Mouse (Mus musculus): ENCODE measurements around the gene Mlec. TPM values are rescaled to one million over a fixed set of nuclear protein-coding genes. Genes with fewer than 3 reads are reported as not detected.

Gene Mlec
- polyA plus RNA-seq (2014; fragmentation: Nextera tagmentation; extraction: Ambion mirVana), result 51.5 and 58.8 TPM in 2 replicates

DNA sequence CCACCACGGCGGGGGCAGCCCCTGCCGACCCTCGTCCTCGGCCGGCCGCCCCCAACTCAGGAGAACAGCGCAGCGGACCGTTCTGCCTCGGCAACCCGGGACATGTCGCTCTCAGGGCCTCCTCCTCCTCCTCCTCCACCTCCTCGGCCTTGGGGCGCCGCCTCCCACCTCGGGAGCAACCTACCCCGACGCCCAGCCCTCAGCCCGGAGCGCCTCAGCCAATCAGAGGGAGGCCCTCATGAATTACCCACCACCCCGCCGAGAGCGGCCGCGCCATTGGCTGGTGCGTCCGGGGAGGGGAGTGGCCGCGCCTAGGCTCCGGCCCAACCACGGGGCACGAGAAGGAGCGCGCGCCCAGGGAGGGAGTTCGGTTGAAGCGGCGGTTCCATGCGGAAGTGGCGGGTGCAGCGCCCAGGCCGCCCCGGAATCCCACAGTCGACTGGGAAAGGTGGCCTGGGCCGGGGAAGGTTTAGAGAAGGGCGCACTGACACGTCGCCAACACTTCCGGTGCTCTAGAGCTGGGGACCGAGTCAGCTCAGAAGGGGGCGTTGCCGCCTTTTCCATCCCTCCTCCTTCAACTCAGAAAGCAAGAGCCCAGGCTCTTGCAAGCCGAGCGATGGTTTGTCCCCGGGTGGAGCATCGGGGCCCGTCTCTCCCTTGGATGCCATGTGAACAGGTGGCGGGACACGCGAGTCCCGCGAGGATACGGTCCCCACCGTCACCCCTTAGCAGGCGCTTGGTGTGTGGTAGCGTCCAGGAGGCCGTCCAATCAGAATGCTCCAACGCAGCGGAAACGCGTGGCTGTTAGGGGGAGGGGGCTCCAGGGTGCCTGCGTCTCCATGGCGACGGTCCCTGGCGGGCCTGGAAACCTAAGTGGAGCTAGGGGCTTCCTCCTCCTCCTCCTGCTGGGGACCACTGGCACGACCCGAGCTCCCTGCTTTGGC lies at the start of gene Mlec:
Gene Mlec (minus strand): TSS at position 140 of the 944 bp plus-strand sequence.
- H3K4me2 ChIP-seq (ENCODE audit: low read depth, severe bottlenecking), result peak within 1 kb of the TSS; percentile 81
- ATAC-seq (ENCODE audit: insufficient number of reproducible peaks, low FRiP score, low TSS enrichment, low read depth) (peak; percentile 96), DNase-seq (ENCODE audit: low spot score) (peak; percentile 99)
- peak within 1 kb of the TSS; percentile 90 for H3K27ac ChIP-seq (replicated peaks; ENCODE audit: low read depth, low read length)
- H3K4me1 ChIP-seq (ENCODE audit: control insufficient read depth, insufficient read depth, low read length), result peaks cover 22% of the 10 kb centered on the region
- H3K36me3 ChIP-seq (ENCODE audit: control insufficient read depth, insufficient read depth, low read length), result no peaks in the 10 kb centered on the region
- H3K4me3 ChIP-seq (ENCODE audit: low read depth, low read length), result peak within 1 kb of the TSS; percentile 100
- under 1% methylated on average over 72 of the region's 78 CpGs for WGBS
- H3K9ac ChIP-seq (ENCODE audit: low read length), result peak within 1 kb of the TSS; percentile 96
- no peaks in the 10 kb centered on the region for H3K9me3 ChIP-seq (ENCODE audit: control insufficient read depth, low read length)
- no peaks in the 10 kb centered on the region for H3K27me3 ChIP-seq (ENCODE audit: control insufficient read depth, insufficient read depth, low read length)

DNA sequence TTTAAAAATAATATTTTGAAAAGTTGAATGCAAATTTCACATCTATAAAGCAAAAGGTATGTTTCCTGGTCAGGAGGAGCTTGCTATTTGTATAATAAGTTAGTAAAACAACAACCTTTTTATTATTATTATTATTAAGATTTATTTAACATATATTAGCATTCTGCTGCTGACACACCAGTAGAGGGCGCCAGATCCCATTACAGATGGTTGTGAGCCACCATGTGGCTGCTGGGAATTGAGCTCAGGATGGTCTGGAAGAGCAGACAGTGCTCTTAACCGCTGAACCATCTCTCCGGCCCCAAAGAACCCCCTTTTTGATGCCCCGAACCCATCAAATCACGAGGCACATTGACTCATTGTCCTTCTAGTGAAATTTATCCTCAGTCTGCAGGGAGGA lies 49.3 kb upstream of the Mlec start:
- no peak overlapping the region for H3K27ac ChIP-seq (replicated peaks; ENCODE audit: low read depth, low read length)
- no peak overlapping the region for H3K4me2 ChIP-seq (ENCODE audit: low read depth, severe bottlenecking)
- peaks cover 5% of the 10 kb centered on the region; the same call in 1 of the 2 replicates for H3K4me1 ChIP-seq (ENCODE audit: control insufficient read depth, insufficient read depth, low read length)
- no peaks in the 10 kb centered on the region for H3K27me3 ChIP-seq (ENCODE audit: control insufficient read depth, insufficient read depth, low read length)
- ATAC-seq (ENCODE audit: insufficient number of reproducible peaks, low FRiP score, low TSS enrichment, low read depth) (no peak), DNase-seq (ENCODE audit: low spot score) (no peak)
- no peak overlapping the region for H3K4me3 ChIP-seq (ENCODE audit: low read depth, low read length)
- 61% methylated on average over 5 of the region's 5 CpGs for WGBS
- H3K9me3 ChIP-seq (ENCODE audit: control insufficient read depth, low read length), result no peaks in the 10 kb centered on the region
- no peaks in the 10 kb centered on the region for H3K36me3 ChIP-seq (ENCODE audit: control insufficient read depth, insufficient read depth, low read length)
- no peak overlapping the region for H3K9ac ChIP-seq (ENCODE audit: low read length)

DNA sequence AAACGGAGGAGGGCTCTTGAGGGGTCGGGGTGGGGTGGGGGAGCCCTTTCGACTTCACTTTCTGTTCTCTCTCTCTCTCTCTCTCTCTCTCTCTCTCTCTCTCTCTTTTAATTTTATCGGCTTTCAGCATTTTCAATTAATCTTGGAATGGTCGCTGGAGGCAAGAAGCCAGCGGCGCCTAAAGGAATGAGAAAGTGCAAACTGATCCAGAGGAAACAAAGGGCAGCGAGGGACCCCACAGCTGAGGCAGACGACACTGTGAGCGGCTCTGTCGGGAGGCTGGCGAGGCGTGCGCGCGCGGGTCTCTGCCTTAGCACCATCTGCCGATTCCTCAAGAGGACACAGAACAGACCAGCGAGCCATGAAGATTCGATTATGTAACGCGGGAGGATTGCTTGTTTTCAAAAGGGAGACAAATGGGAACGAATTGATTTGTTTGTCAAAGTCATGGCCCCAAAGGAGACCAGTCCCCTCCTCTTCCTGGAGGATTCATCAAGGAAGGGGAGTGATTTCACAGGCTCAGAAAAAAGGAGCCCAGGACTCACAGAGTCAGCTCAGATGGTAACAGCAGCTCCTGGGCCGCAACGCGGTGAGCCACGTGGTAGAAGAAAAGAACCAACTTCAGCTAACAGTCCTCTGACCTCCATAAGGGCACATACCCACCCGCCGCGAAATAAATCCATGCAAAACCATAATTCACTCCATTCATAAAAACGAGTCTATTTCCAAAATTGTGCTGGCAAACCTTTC lies 46.8 kb upstream of the Mlec start:
- Histone ChIP-seq H3K27ac (replicated peaks; ENCODE audit: low read depth, low read length) (no peak overlapping the region), H3K36me3 (ENCODE audit: control insufficient read depth, insufficient read depth, low read length) (no peaks in the 10 kb centered on the region), H3K4me3 (ENCODE audit: low read depth, low read length) (peak overlapping the region; percentile 17), H3K4me1 (ENCODE audit: control insufficient read depth, insufficient read depth, low read length) (peaks cover 5% of the 10 kb centered on the region; the same call in 1 of the 2 replicates), H3K4me2 (ENCODE audit: low read depth, severe bottlenecking) (peak overlapping the region; percentile 48), H3K9ac (ENCODE audit: low read length) (peak overlapping the region; percentile 53), H3K27me3 (ENCODE audit: control insufficient read depth, insufficient read depth, low read length) (no peaks in the 10 kb centered on the region), H3K9me3 (ENCODE audit: control insufficient read depth, low read length) (no peaks in the 10 kb centered on the region)
- DNase-seq (ENCODE audit: low spot score) (peak; percentile 73), ATAC-seq (ENCODE audit: insufficient number of reproducible peaks, low FRiP score, low TSS enrichment, low read depth) (no peak)
- WGBS, result 5% methylated on average over 31 of the region's 31 CpGs

DNA sequence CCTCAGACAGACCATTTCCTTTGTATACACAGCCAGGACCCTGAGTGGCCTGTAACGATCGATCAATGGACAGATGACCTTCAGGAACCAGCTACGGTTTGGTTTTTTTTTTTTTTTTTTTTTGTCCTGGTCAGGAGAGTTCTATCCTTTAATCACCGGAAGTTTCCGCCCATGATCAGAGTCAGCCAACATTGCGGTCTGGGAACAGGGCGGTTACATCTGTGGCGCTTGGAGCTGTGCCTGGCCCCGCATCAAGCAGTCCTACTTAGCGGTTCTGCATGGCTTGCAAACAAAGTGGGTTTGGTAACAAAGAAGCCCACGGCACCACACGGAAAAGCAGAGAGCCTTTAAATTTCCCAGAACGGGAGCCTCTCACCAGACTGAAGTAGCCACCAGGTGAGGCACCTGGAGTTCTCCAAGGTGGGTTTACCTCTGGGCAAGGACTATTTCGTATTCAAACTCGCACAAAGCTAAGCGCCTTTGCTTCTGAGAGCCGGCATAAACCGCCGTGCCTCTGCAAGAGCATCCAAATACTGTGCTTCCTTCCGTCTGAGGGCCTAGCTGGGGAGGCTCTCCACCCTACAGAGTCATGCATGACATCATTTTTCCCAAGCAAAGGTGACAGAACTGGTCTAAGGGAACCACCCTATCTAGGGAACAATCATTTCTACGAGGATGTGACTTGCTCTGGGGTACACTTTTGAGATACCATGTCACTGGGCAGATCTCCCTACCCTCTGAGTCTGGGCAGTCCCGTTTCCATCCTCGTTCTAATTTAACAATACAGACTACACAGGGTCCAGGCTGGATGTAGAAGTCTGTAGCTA lies 46.0 kb upstream of the Mlec start:
- WGBS, result 21% methylated on average over 23 of the region's 23 CpGs
- H3K9ac ChIP-seq (ENCODE audit: low read length), result peak overlapping the region; percentile 53
- no peaks in the 10 kb centered on the region for H3K36me3 ChIP-seq (ENCODE audit: control insufficient read depth, insufficient read depth, low read length)
- no peak overlapping the region for H3K27ac ChIP-seq (replicated peaks; ENCODE audit: low read depth, low read length)
- peak overlapping the region; percentile 17; the same call in 1 of the 2 replicates for H3K4me3 ChIP-seq (ENCODE audit: low read depth, low read length)
- DNase-seq (ENCODE audit: low spot score) (peak; percentile 48), ATAC-seq (ENCODE audit: insufficient number of reproducible peaks, low FRiP score, low TSS enrichment, low read depth) (peak; percentile 31; the same call in 1 of the 2 replicates)
- H3K4me2 ChIP-seq (ENCODE audit: low read depth, severe bottlenecking), result peak overlapping the region; percentile 48
- no peaks in the 10 kb centered on the region for H3K27me3 ChIP-seq (ENCODE audit: control insufficient read depth, insufficient read depth, low read length)
- peaks cover 5% of the 10 kb centered on the region; the same call in 1 of the 2 replicates for H3K4me1 ChIP-seq (ENCODE audit: control insufficient read depth, insufficient read depth, low read length)
- H3K9me3 ChIP-seq (ENCODE audit: control insufficient read depth, low read length), result no peaks in the 10 kb centered on the region; the same call in 1 of the 2 replicates

DNA sequence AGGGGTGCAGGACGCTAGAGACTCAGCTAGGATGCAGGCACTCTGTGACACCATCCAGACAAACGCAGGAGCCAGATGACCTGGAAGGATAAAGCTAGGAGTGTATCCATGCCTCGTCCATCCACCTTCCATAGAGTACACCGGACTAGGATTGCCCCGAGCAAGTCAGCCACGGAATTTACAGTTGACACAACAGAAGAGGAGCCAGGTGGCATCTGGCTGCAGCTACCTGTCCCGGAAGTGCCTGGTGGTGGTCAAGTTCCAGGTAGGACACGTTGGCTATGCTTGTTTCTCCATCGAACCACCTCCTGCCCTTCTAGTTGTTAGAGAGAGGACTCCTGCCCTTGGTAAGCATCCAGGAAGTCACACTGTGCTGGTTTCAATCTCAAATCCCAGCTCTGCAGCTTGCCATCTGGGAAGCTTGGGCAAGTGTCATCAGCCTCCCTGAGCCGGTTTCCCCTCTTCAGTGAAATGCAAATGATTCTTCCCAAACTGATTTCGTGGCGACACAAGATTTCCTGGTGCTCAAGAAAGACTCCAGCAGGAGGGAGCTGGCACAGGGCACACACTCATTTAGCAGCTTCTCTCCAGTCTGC lies 36.7 kb upstream of the Mlec start:
- no peaks in the 10 kb centered on the region for H3K36me3 ChIP-seq (ENCODE audit: control insufficient read depth, insufficient read depth, low read length)
- H3K27me3 ChIP-seq (ENCODE audit: control insufficient read depth, insufficient read depth, low read length), result peaks cover 22% of the 10 kb centered on the region
- peak overlapping the region; percentile 100 for H3K4me2 ChIP-seq (ENCODE audit: low read depth, severe bottlenecking)
- H3K27ac ChIP-seq (replicated peaks; ENCODE audit: low read depth, low read length), result no peak overlapping the region
- H3K4me3 ChIP-seq (ENCODE audit: low read depth, low read length), result peak overlapping the region; percentile 54
- no peak for DNase-seq (ENCODE audit: low spot score)
- H3K9me3 ChIP-seq (ENCODE audit: control insufficient read depth, low read length), result no peaks in the 10 kb centered on the region; the same call in 1 of the 2 replicates
- 2% methylated on average over 12 of the region's 12 CpGs for WGBS
- H3K4me1 ChIP-seq (ENCODE audit: control insufficient read depth, insufficient read depth, low read length), result peaks cover 30% of the 10 kb centered on the region
- ATAC-seq (ENCODE audit: insufficient number of reproducible peaks, low FRiP score, low TSS enrichment, low read depth), result no peak
- no peak overlapping the region; the same call in 1 of the 2 replicates for H3K9ac ChIP-seq (ENCODE audit: low read length)

DNA sequence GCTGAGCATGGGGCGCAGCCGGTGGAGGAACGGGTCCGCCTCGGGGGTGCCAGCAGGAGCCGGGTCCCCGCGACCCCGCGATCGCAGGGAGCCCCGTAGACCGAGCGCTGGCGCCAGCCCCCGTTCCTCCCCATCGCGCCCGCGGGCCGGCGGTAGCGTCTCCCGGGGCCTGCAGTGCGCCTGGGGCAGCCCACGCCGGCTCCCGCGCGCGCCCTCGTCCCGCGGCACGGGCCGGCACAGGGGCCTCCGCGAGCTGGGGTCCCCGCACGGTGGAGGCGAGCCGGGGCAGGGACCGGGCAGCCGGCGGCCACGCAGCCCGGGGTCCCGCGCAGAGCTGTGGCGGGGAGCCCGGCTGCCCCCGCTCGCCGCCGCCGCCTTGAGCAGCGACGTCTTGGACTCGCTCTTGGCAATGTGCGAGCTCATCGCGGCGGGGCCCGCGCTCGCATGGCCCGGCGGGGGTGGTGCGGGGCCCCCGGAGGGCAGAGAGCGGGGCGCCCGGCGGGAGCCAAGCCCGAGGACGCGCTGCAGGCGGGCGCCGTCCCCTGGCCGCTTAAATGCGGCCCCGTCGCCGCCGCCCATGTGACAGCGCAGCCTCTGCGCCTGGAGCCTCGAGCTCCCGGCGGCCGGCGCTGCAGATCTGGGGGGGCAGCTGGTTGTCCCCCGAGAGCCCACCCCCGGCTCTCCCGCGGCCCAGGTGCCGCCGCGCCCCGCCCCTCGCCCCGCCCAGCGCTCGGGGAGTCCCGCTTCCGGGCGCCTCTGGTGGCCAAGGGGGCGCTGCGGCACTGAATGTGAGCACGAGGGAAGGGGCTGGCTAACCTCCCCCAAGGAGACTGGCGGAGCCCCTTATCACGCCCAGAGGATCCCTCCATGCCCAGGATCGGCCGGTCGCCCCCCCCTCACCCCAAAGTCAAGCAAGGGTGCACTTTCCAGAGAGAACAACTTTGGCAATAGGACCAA lies 36.0 kb upstream of the Mlec start, which contains the start of gene Cabp1:
Gene Cabp1 (minus strand): TSS at position 713 of the 957 bp plus-strand sequence.
- under 1% methylated on average over 81 of the region's 116 CpGs for WGBS
- H3K4me3 ChIP-seq (ENCODE audit: low read depth, low read length), result peak within 1 kb of the TSS; percentile 54
- peaks cover 22% of the 10 kb centered on the region for H3K27me3 ChIP-seq (ENCODE audit: control insufficient read depth, insufficient read depth, low read length)
- H3K36me3 ChIP-seq (ENCODE audit: control insufficient read depth, insufficient read depth, low read length), result no peaks in the 10 kb centered on the region
- H3K27ac ChIP-seq (replicated peaks; ENCODE audit: low read depth, low read length), result no peak within 1 kb of the TSS
- peak within 1 kb of the TSS; percentile 100 for H3K4me2 ChIP-seq (ENCODE audit: low read depth, severe bottlenecking)
- peak within 1 kb of the TSS; percentile 55 for H3K9ac ChIP-seq (ENCODE audit: low read length)
- DNase-seq (ENCODE audit: low spot score), result peak; percentile 82
- ATAC-seq (ENCODE audit: insufficient number of reproducible peaks, low FRiP score, low TSS enrichment, low read depth), result no peak; the same call in 1 of the 2 replicates
- peaks cover 30% of the 10 kb centered on the region for H3K4me1 ChIP-seq (ENCODE audit: control insufficient read depth, insufficient read depth, low read length)
- H3K9me3 ChIP-seq (ENCODE audit: control insufficient read depth, low read length), result no peaks in the 10 kb centered on the region

DNA sequence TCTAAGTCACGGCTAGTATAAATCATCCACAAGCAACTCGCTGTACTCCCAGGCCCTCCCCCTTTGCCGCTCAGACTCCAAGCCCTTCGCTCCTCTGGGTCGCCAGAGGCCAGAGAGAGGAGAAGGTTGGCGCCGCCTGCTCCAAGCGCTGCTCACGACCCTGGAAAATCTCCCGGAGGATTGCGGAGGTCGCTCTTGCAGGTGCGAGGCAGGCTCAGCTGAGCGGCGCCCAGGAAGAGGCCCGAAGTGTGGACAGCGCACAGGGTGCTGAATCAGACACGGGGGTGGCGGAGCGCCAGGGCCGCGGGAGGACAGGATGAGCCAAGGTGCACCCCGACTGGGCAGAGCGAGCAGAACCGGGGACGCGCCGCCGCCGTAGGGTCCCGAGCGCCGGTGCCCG lies 35.2 kb upstream of the Mlec start:
- Histone ChIP-seq H3K9ac (ENCODE audit: low read length) (peak overlapping the region; percentile 55), H3K4me2 (ENCODE audit: low read depth, severe bottlenecking) (peak overlapping the region; percentile 100), H3K36me3 (ENCODE audit: control insufficient read depth, insufficient read depth, low read length) (no peaks in the 10 kb centered on the region), H3K27me3 (ENCODE audit: control insufficient read depth, insufficient read depth, low read length) (peaks cover 22% of the 10 kb centered on the region), H3K27ac (replicated peaks; ENCODE audit: low read depth, low read length) (no peak overlapping the region), H3K9me3 (ENCODE audit: control insufficient read depth, low read length) (no peaks in the 10 kb centered on the region), H3K4me1 (ENCODE audit: control insufficient read depth, insufficient read depth, low read length) (peaks cover 30% of the 10 kb centered on the region), H3K4me3 (ENCODE audit: low read depth, low read length) (peak overlapping the region; percentile 54)
- WGBS, result under 1% methylated on average over 34 of the region's 34 CpGs
- peak; percentile 64 for DNase-seq (ENCODE audit: low spot score)
- no peak for ATAC-seq (ENCODE audit: insufficient number of reproducible peaks, low FRiP score, low TSS enrichment, low read depth)
